In genomic region chr14:27852606-27853005, GRCm38 (mm10) we compare ENCODE assay signal across 29 mouse cellular contexts.
A peak's percentile ranks its signal among the peaks of the same experiment; 100 is the strongest.
DNase-seq lines count a peak whose midpoint lies in the region; TF ChIP-seq lines count a peak whose summit lies in the region.
"Had no signal": no experiment of that assay in that cellular context is flagged by ENCODE, and none has a peak within 500 bp of the region (broad histone marks: within the 10 kb centered on the region; RNA-seq: fewer than 3 reads in every experiment).

No protein-coding gene starts in this region.

- intact Hi-C loops in left cerebral cortex, postnatal 4 days (cut with DNase I): no loop called here
- intact Hi-C loops in gastrocnemius, postnatal 36 days (cut with DNase I): no loop called here

- no peak for TF ChIP-seq POLR2A in cortical plate, adult 2 months (IDR thresholded peaks at IDR 0.05; ENCODE audit: extremely low read depth, insufficient read depth, low read length)

- H3K4me1 ChIP-seq in cortical plate, adult 2 months (ENCODE audit: control insufficient read depth, insufficient read depth, low read length): peaks cover 11% of the 10 kb centered on the region; the same call in 1 of the 2 replicates
- H3K4me1 ChIP-seq: embryonic facial prominence, embryonic 12.5 days; heart, embryonic 13.5 days; limb, embryonic 10.5 days; limb, embryonic 15.5 days; liver, embryonic 13.5 days; megakaryocyte, embryonic 14.5 days had no signal

- DNase-seq in left cerebral cortex, adult 11 months (ENCODE audit: low spot score): peak; percentile 34
- DNase-seq in left cerebral cortex, postnatal 4 days: no peak
- peak; percentile 43 to 57 for DNase-seq in left cerebral cortex, adult 9 months (ENCODE audit: low spot score in 2 of 2)
- peak; percentile 51 to 71 for DNase-seq in right cerebral cortex, postnatal 36 days (ENCODE audit: low spot score in 2 of 2)
- no peak for DNase-seq in c-Kit-positive CD71-positive TER-119-positive erythroid progenitor cells, embryonic 14.5 days (ENCODE audit: low spot score)
- no peak for DNase-seq in gastrocnemius, postnatal 36 days
- DNase-seq: adrenal gland, postnatal 36 days; B cell, adult 2 months; cerebellum, adult 11 months; cerebellum, adult 9-10 months; cerebellum, postnatal 36 days; embryo, embryonic 11 days; heart, adult 2 months; heart, postnatal 10 days; kidney, adult 11 months; kidney, postnatal 14 days; liver, embryonic 13.5 days; lung, adult 18-20 months; lung, postnatal 4 days; thymus, adult 18-20 months; thymus, postnatal 25 days had no signal

- H3K27ac ChIP-seq in cortical plate, adult 2 months (ENCODE audit: insufficient read depth, low read length): 0 out of 2 replicates have a peak overlapping the region, but pooled peaks have one; percentile 68
- H3K27ac ChIP-seq: embryonic facial prominence, embryonic 12.5 days; heart, adult 2 months; heart, embryonic 13.5 days; hindbrain, embryonic 14.5 days; limb, embryonic 10.5 days; limb, embryonic 15.5 days; liver, embryonic 13.5 days; midbrain, embryonic 13.5 days had no signal

- no peak for TF ChIP-seq CTCF in cortical plate, adult 2 months (IDR thresholded peaks at IDR 0.05; ENCODE audit: extremely low read depth, insufficient read depth, low read length)

- H3K4me3 ChIP-seq in cortical plate, adult 2 months (ENCODE audit: insufficient read depth, low read length): no peak overlapping the region
- H3K4me3 ChIP-seq: embryonic facial prominence, embryonic 12.5 days; heart, adult 2 months; heart, embryonic 13.5 days; limb, embryonic 10.5 days; limb, embryonic 15.5 days; liver, embryonic 13.5 days; megakaryocyte, embryonic 14.5 days; midbrain, embryonic 13.5 days had no signal

Comparison
In these comparisons a context has a peak if more than half of its experiments do, and no peak if none do; other contexts are left out.
1. DNase-seq: peak in left cerebral cortex, adult 11 months (single experiment), left cerebral cortex, adult 9 months (2 of 2) and right cerebral cortex, postnatal 36 days (2 of 2); none in left cerebral cortex, postnatal 4 days (single experiment), c-Kit-positive CD71-positive TER-119-positive erythroid progenitor cells, embryonic 14.5 days (single experiment) and gastrocnemius, postnatal 36 days (0 of 2).